Comparison of ENCODE assay signal across 8 mouse cellular contexts in genomic region chr2:18676936-18677491, GRCm38 (mm10). TPM values are rescaled to one million over a fixed set of nuclear protein-coding genes. Genes with fewer than 3 reads are reported as not detected.
DNase-seq lines count a peak whose midpoint lies in the region; ATAC-seq and TF ChIP-seq lines count a peak whose summit lies in the region.

Bmi1 (plus strand) TSS chr2:18677018.

- H3K36me3 ChIP-seq in hindbrain, embryonic 10.5 days: peaks cover 3% of the 10 kb centered on the region

- peak within 1 kb of the TSS; percentile 98 for H3K27ac ChIP-seq in hindbrain, embryonic 10.5 days

- no peak for TF ChIP-seq CTCF in Patski (IDR thresholded peaks at IDR 0.05)

- no peak for DNase-seq in Patski (ENCODE audit: low read depth, low spot score)
- DNase-seq in cerebellum, adult 9-10 months: peak; percentile 81
- peak; percentile 39 to 42 for DNase-seq in frontal cortex, postnatal 14 days (ENCODE audit: low spot score in 2 of 2)
- peak; percentile 73 for DNase-seq in hindbrain, embryonic 10.5 days (ENCODE audit: low spot score)
- DNase-seq in layer of hippocampus, postnatal 14 days (ENCODE audit: low spot score in 2 of 2): peak in 1 of 2 experiments; percentile 63
- DNase-seq in lung, postnatal 10 days: peak; percentile 58
- DNase-seq in right cerebral cortex, adult 18-20 months: peak; percentile 65
- DNase-seq in urinary bladder, postnatal 10 days (ENCODE audit: low spot score): peak; percentile 15

- POLR2A ChIA-PET in Patski (lab: Charles Lee): no interaction called here

- CTCF ChIA-PET in Patski (lab: Charles Lee): no interaction called here

- no peaks in the 10 kb centered on the region for H3K27me3 ChIP-seq in Patski
- peaks cover 68% of the 10 kb centered on the region for H3K27me3 ChIP-seq in hindbrain, embryonic 10.5 days (ENCODE audit: insufficient read depth, poor library complexity, severe bottlenecking)

- H3K4me1 ChIP-seq in hindbrain, embryonic 10.5 days (replicated peaks): peaks cover 60% of the 10 kb centered on the region

- ATAC-seq in Patski: peak; percentile 41

- H3K9me3 ChIP-seq in hindbrain, embryonic 10.5 days: no peaks in the 10 kb centered on the region

- peak within 1 kb of the TSS; percentile 84 for H3K4me3 ChIP-seq in hindbrain, embryonic 10.5 days

- in situ Hi-C loops in Patski (cut with MboI; ENCODE audit: low pct_unique_long_range_greater_than_20kb): loop anchor here (10.0 kb wide), 3 partner anchors 88 to 622 kb away; partner anchors contain the start of genes 4930426L09Rik, Mllt10 and Pip4k2a

- WGBS in hindbrain, embryonic 10.5 days: under 1% methylated on average over 77 of the region's 77 CpGs

RNA-seq across cellular contexts. Expression of gene Bmi1, which starts in this region (rescaled TPM):
- polyA plus RNA-seq in Patski (2021): 108 TPM
- 25.1 and 26.8 TPM in 2 replicates for polyA plus RNA-seq in hindbrain, embryonic 10.5 days (2016; fragmentation: Nextera tagmentation; extraction: Ambion mirVana)
- total RNA-seq in layer of hippocampus, postnatal 14 days (2021): 10 to 100 TPM; 40.8 to 51.9 TPM
